Mouse (Mus musculus) CH12.LX (cell line): Measurements from ENCODE around the gene Atxn7l1. TPM values are rescaled to one million over a fixed set of nuclear protein-coding genes. Genes with fewer than 3 reads are reported as not detected.

Experiments
- DNase-seq: peaks from one replicate; pipeline ENCODE4 v3.0.0-alpha.2; 2013; ENCODE audit errors: extremely low read depth
- H3K27ac ChIP-seq: 2 replicates; pipeline ENCODE4 v1.5.1; 2012; ENCODE audit warnings: low read depth, mild to moderate bottlenecking, control low read depth, moderate library complexity; ENCODE audit not compliant: insufficient read depth
- H3K27me3 ChIP-seq: replicated peaks from 2 replicates; pipeline ENCODE3; 2012; ENCODE audit warnings: inconsistent platforms
- H3K36me3 ChIP-seq, 2 experiments: replicated peaks in 1 of 2; 2 replicates each; pipeline versions ENCODE3 to v1.6.1; 2012; ENCODE audit warnings: inconsistent platforms in 1 of 2, low read length in 1 of 2, mild to moderate bottlenecking in 1 of 2, mixed read lengths in 1 of 2, moderate library complexity in 1 of 2; ENCODE audit not compliant: control insufficient read depth in 1 of 2, insufficient read depth in 1 of 2
- H3K4me1 ChIP-seq, 2 experiments: 2 replicates each; pipeline ENCODE4 v1.6.1; 2012; ENCODE audit warnings: inconsistent platforms in 1 of 2, moderate library complexity in 1 of 2; ENCODE audit not compliant: insufficient read depth in 2 of 2, control insufficient read depth in 1 of 2
- H3K4me2 ChIP-seq: 2 replicates; pipeline ENCODE4 v1.6.1; 2012; ENCODE audit warnings: low read depth, mild to moderate bottlenecking, control low read depth; ENCODE audit not compliant: poor library complexity, insufficient read depth, severe bottlenecking
- H3K4me3 ChIP-seq, 3 experiments: fragments of 150-350 bp in 1 of 3; sonication (generic) in 1 of 3; replicated peaks in 1 of 3; 2 replicates each; pipeline versions ENCODE3 to v1.5.1; 2011 to 2012; ENCODE audit warnings: low read depth in 2 of 3, low read length in 2 of 3, mild to moderate bottlenecking in 2 of 3, moderate library complexity in 2 of 3, control low read depth in 1 of 3, improper control_type of control experiment in 1 of 3, inconsistent platforms in 1 of 3, mixed read lengths in 1 of 3; ENCODE audit not compliant: poor library complexity in 1 of 3
- H3K79me2 ChIP-seq: replicated peaks from 2 replicates; pipeline ENCODE4 v1.6.1; 2012; ENCODE audit warnings: mild to moderate bottlenecking, moderate library complexity; ENCODE audit not compliant: control insufficient read depth, poor library complexity, insufficient read depth, severe bottlenecking; ENCODE audit errors: extremely low read depth
- H3K9ac ChIP-seq: 2 replicates; pipeline ENCODE4 v1.6.1; 2012; ENCODE audit warnings: low read depth, mild to moderate bottlenecking, control low read depth, moderate library complexity; ENCODE audit not compliant: insufficient read depth
- H3K9me3 ChIP-seq: replicated peaks from 2 replicates; pipeline ENCODE3; 2012; ENCODE audit warnings: low read length, inconsistent platforms, mixed read lengths
- BHLHE40 ChIP-seq: IDR thresholded peaks from 2 replicates; pipeline ENCODE4 v1.6.1; 2011; ENCODE audit warnings: mild to moderate bottlenecking, low read depth, low read length, improper control_type of control experiment
- CHD1 ChIP-seq: IDR thresholded peaks from 2 replicates; pipeline ENCODE4 v1.6.1; 2012; ENCODE audit warnings: low read depth, low read length, improper control_type of control experiment, inconsistent platforms
- E2F4 ChIP-seq: IDR thresholded peaks from 2 replicates; pipeline ENCODE4 v1.6.1; 2011; ENCODE audit warnings: low read depth, low read length, improper control_type of control experiment; ENCODE audit not compliant: insufficient replicate concordance
- ELF1 ChIP-seq: IDR thresholded peaks from 2 replicates; pipeline ENCODE4 v1.6.1; 2014; ENCODE audit warnings: low read depth, mild to moderate bottlenecking, inconsistent platforms, low read length, improper control_type of control experiment
- ETS1 ChIP-seq: conservative IDR thresholded peaks from 2 replicates; pipeline ENCODE4 v1.6.1; 2012; ENCODE audit warnings: low read depth, mild to moderate bottlenecking, inconsistent platforms, low read length, improper control_type of control experiment, moderate library complexity
- HCFC1 ChIP-seq: IDR thresholded peaks from 2 replicates; pipeline ENCODE4 v1.6.1; 2012; ENCODE audit warnings: low read depth, mild to moderate bottlenecking, inconsistent platforms, low read length, improper control_type of control experiment
- IRF4 ChIP-seq: IDR thresholded peaks from 2 replicates; pipeline ENCODE4 v1.6.1; 2014; ENCODE audit warnings: low read depth, mild to moderate bottlenecking, inconsistent platforms, low read length, improper control_type of control experiment
- JUN ChIP-seq: IDR thresholded peaks from 2 replicates; pipeline ENCODE4 v1.6.1; 2011; ENCODE audit warnings: low read depth, mild to moderate bottlenecking, low read length, improper control_type of control experiment, moderate library complexity; ENCODE audit not compliant: insufficient read depth
- KAT2A ChIP-seq: IDR thresholded peaks from 2 replicates; pipeline ENCODE4 v1.6.1; 2012; ENCODE audit warnings: low read length, improper control_type of control experiment, inconsistent platforms; ENCODE audit not compliant: insufficient replicate concordance
- MAFK ChIP-seq: IDR thresholded peaks from 2 replicates; pipeline ENCODE4 v1.6.1; 2011; ENCODE audit warnings: low read length, improper control_type of control experiment; ENCODE audit not compliant: insufficient replicate concordance
- MAX ChIP-seq: IDR thresholded peaks from 2 replicates; pipeline ENCODE4 v1.6.1; 2011; ENCODE audit warnings: low read length, improper control_type of control experiment
- MAZ ChIP-seq: IDR thresholded peaks from 2 replicates; pipeline ENCODE4 v1.6.1; 2012; ENCODE audit warnings: low read depth, mild to moderate bottlenecking, inconsistent platforms, low read length, improper control_type of control experiment, moderate library complexity
- MEF2A ChIP-seq: IDR thresholded peaks from 2 replicates; pipeline ENCODE4 v1.6.1; 2014; ENCODE audit warnings: low read depth, mild to moderate bottlenecking, inconsistent platforms, low read length, improper control_type of control experiment, borderline replicate concordance
- MXI1 ChIP-seq: IDR thresholded peaks from 2 replicates; pipeline ENCODE4 v1.6.1; 2011; ENCODE audit warnings: mild to moderate bottlenecking, low read depth, low read length, improper control_type of control experiment
- NELFE ChIP-seq: IDR thresholded peaks from 2 replicates; pipeline ENCODE4 v1.6.1; 2011; ENCODE audit warnings: low read depth, low read length, improper control_type of control experiment
- RAD21 ChIP-seq: IDR thresholded peaks from 2 replicates; pipeline ENCODE4 v1.6.1; 2011; ENCODE audit warnings: low read depth, mild to moderate bottlenecking, low read length, improper control_type of control experiment, moderate library complexity
- RCOR1 ChIP-seq: conservative IDR thresholded peaks from 2 replicates; pipeline ENCODE4 v1.6.1; 2012; ENCODE audit warnings: low read depth, mild to moderate bottlenecking, inconsistent platforms, low read length, improper control_type of control experiment
- TBP ChIP-seq: conservative IDR thresholded peaks from 2 replicates; pipeline ENCODE4 v1.6.1; 2011; ENCODE audit warnings: low read depth, low read length, improper control_type of control experiment
- TCF12 ChIP-seq: IDR thresholded peaks from 2 replicates; pipeline ENCODE4 v1.6.1; 2014; ENCODE audit warnings: low read depth, mild to moderate bottlenecking, inconsistent platforms, low read length, improper control_type of control experiment
- UBTF ChIP-seq: IDR thresholded peaks from 2 replicates; pipeline ENCODE4 v1.6.1; 2012; ENCODE audit warnings: low read depth, mild to moderate bottlenecking, inconsistent platforms, low read length, improper control_type of control experiment, moderate library complexity
- USF1 ChIP-seq: IDR thresholded peaks from 2 replicates; pipeline ENCODE4 v1.6.1; 2014; ENCODE audit warnings: low read depth, mild to moderate bottlenecking, inconsistent platforms, low read length, improper control_type of control experiment
- ZKSCAN1 ChIP-seq: IDR thresholded peaks from 2 replicates; pipeline ENCODE4 v1.6.1; 2012; ENCODE audit warnings: low read depth, inconsistent platforms, low read length, improper control_type of control experiment, borderline replicate concordance
- dilution Hi-C: fragments of 300-500 bp; cut with MboI; formaldehyde crosslinking; loops from 2 replicates; pipeline ENCODE4 v1.14.3; 2020; ENCODE audit warnings: low sequenced_read_pairs; ENCODE audit not compliant: extremely low pct_unique_long_range_greater_than_20kb, extremely low pct_ligation_motif_present
- in situ Hi-C: fragments of 300-500 bp; cut with MboI; formaldehyde crosslinking; loops from 3 replicates; pipeline ENCODE4 v1.14.3; 2019; ENCODE audit warnings: low sequenced_read_pairs, low pct_ligation_motif_present, low pct_unique_long_range_greater_than_20kb, mixed read lengths
- polyA plus RNA-seq: library from polyadenylated mRNA; unstranded; fragments of >175 nt; gene quantifications from 2 replicates; pipeline ENCODE4 v1.2.1, GENCODE M21; 2012; ENCODE audit warnings: low read depth; ENCODE audit not compliant: insufficient read length
- total RNA-seq, 2 experiments: library from RNA; depleted of rRNA; stranded (reverse); fragments of 300-350 nt in 1 of 2; fragments of >200 nt in 1 of 2; gene quantifications; 2 replicates each; pipeline ENCODE4 v1.2.3; 2012 to 2014

Gene Atxn7l1
- total and polyA plus RNA-seq, 3 experiments, result 8.6 to 55.7 (median 9.0) TPM

- no peaks in the 10 kb centered on the region for H3K79me2 ChIP-seq
- dilution Hi-C loops, result no loop called here
- in situ Hi-C loops, result no loop called here
- H3K36me3 ChIP-seq, result peaks cover 11 to 49% of the 10 kb centered on the region in 2 experiments
- peaks cover 13 to 56% of the 10 kb centered on the region in 2 experiments for H3K4me1 ChIP-seq
- no peak overlapping the region; the same call in 1 of the 2 replicates for H3K9ac ChIP-seq
- DNase-seq, result peak; percentile 72
- H3K27me3 ChIP-seq, result no peaks in the 10 kb centered on the region
- H3K4me3 ChIP-seq, result peak overlapping the region; percentile 54 to 61 (median 58)
- H3K27ac ChIP-seq, result no peak overlapping the region
- H3K4me2 ChIP-seq, result peak overlapping the region; percentile 90
- H3K9me3 ChIP-seq, result no peaks in the 10 kb centered on the region
- TF ChIP-seq UBTF (no peak), RAD21 (no peak), RCOR1 (no peak), MAX (no peak), BHLHE40 (peak; percentile 58), ETS1 (no peak), NELFE (no peak), MEF2A (no peak), ELF1 (peak; percentile 36; the same call in 1 of the 2 replicates), TBP (no peak)
Measured at GRCm38 (mm10) chr12:33314924-33315643, 167.6 kb downstream of the Atxn7l1 start.

GRCm38 (mm10) chr12:33315804-33316203 is 168.3 kb downstream of the Atxn7l1 start:
- dilution Hi-C loops, result no loop called here
- peaks cover 8 to 50% of the 10 kb centered on the region in 2 experiments for H3K36me3 ChIP-seq

More at GRCm38 (mm10) chr12:33315804-33316203, 168.3 kb downstream of the Atxn7l1 start:
- Histone ChIP-seq H3K27ac (no peak overlapping the region), H3K9me3 (no peaks in the 10 kb centered on the region), H3K9ac (no peak overlapping the region), H3K4me2 (0 out of 2 replicates have a peak overlapping the region, but pooled peaks have one; percentile 90), H3K27me3 (no peaks in the 10 kb centered on the region), H3K79me2 (no peaks in the 10 kb centered on the region), H3K4me3 (no peak overlapping the region), H3K4me1 (peaks cover 11 to 55% of the 10 kb centered on the region in 2 experiments)
- TF ChIP-seq MAZ, result no peak
- no peak for TF ChIP-seq USF1
- TF ChIP-seq ETS1, result no peak
- no peak for TF ChIP-seq HCFC1
- no peak for TF ChIP-seq TCF12
- no peak for TF ChIP-seq MAFK
- no peak for TF ChIP-seq ZKSCAN1
- no peak for TF ChIP-seq CHD1
- no peak for TF ChIP-seq MXI1
- no peak for TF ChIP-seq UBTF
- no peak for TF ChIP-seq IRF4
- no peak for TF ChIP-seq E2F4
- no peak for TF ChIP-seq MAX
- TF ChIP-seq JUN, result no peak
- TF ChIP-seq KAT2A, result no peak
- in situ Hi-C loops, result no loop called here
- no peak for DNase-seq
